Mouse (Mus musculus): ENCODE results near the gene Metap1.
A peak's percentile ranks its signal among the peaks of the same experiment; 100 is the strongest.

GRCm38 (mm10) chr3:138463137-138463536, 26.2 kb downstream of the Metap1 start:
- TF ChIP-seq CTCF (IDR thresholded peaks at IDR 0.05; ENCODE audit: control insufficient read depth, insufficient read depth, insufficient read length) (peak; percentile 16), USF1 (IDR thresholded peaks at IDR 0.05; ENCODE audit: low read depth) (no peak), MAX (IDR thresholded peaks at IDR 0.05) (no peak), MYOG (IDR thresholded peaks at IDR 0.05; ENCODE audit: control insufficient read depth, extremely low read depth, insufficient read length) (no peak), MYOD1 (IDR thresholded peaks at IDR 0.05; ENCODE audit: control insufficient read depth, insufficient read length, low read depth) (no peak), CEBPB (IDR thresholded peaks at IDR 0.05; ENCODE audit: low read depth) (no peak), FOSL1 (IDR thresholded peaks at IDR 0.05; ENCODE audit: insufficient read depth, low read length, poor library complexity, severe bottlenecking) (no peak)

Measured in C2C12 (cell line).